Mouse (Mus musculus) myocyte (in vitro differentiated cells): ENCODE data around the gene Nmt2.
A peak's percentile ranks its signal among the peaks of the same experiment; 100 is the strongest.

ENCODE experiments used
- MAX ChIP-seq: IDR thresholded peaks from one replicate; pipeline ENCODE4 v1.6.1; 2011; ENCODE audit warnings: low read depth, mild to moderate bottlenecking, control low read depth
- MYOG ChIP-seq, 3 experiments: IDR thresholded peaks; one replicate each; pipeline ENCODE4 v1.6.1; 2011; ENCODE audit warnings: control low read depth in 2 of 3, low read depth in 2 of 3, mild to moderate bottlenecking in 2 of 3; ENCODE audit not compliant: insufficient read length in 2 of 3, control insufficient read depth in 1 of 3, insufficient read depth in 1 of 3
- POLR2A ChIP-seq: IDR thresholded peaks from one replicate; pipeline ENCODE4 v1.6.1; 2011; ENCODE audit warnings: low read depth, mild to moderate bottlenecking, control low read depth, moderate library complexity; ENCODE audit not compliant: insufficient read length
- REST ChIP-seq: IDR thresholded peaks from one replicate; pipeline ENCODE4 v1.6.1; 2011; ENCODE audit warnings: mild to moderate bottlenecking, control low read depth, moderate library complexity; ENCODE audit not compliant: insufficient read depth, insufficient read length
- TCF12 ChIP-seq: IDR thresholded peaks from one replicate; pipeline ENCODE4 v1.6.1; 2011; ENCODE audit warnings: mild to moderate bottlenecking, control low read depth; ENCODE audit not compliant: poor library complexity, insufficient read depth, severe bottlenecking
- USF1 ChIP-seq: IDR thresholded peaks from one replicate; pipeline ENCODE4 v1.6.1; 2011; ENCODE audit warnings: low read depth, mild to moderate bottlenecking, control low read depth, moderate library complexity

- TF ChIP-seq MAX, result no peak
- no peak for TF ChIP-seq POLR2A
- no peak for TF ChIP-seq REST
- no peak for TF ChIP-seq USF1
- TF ChIP-seq MYOG (IDR thresholded peaks at IDR 0.05; ENCODE audit: control insufficient read depth in 1 of 3, insufficient read depth in 1 of 3, insufficient read length in 2 of 3, low read depth in 2 of 3), result peak in 1 of 3 experiments; percentile 37
- no peak for TF ChIP-seq TCF12
Observed at GRCm38 (mm10) chr2:3284473-3285180, 615 bp downstream of the Nmt2 start.
